Mouse (Mus musculus): ENCODE results near the gene Zfp217. TPM values are rescaled to one million over a fixed set of nuclear protein-coding genes. Genes with fewer than 3 reads are reported as not detected.

Zfp217 gene
- total RNA-seq, 2 experiments from 2014 or later: 9.6 to 13.0 TPM

DNA sequence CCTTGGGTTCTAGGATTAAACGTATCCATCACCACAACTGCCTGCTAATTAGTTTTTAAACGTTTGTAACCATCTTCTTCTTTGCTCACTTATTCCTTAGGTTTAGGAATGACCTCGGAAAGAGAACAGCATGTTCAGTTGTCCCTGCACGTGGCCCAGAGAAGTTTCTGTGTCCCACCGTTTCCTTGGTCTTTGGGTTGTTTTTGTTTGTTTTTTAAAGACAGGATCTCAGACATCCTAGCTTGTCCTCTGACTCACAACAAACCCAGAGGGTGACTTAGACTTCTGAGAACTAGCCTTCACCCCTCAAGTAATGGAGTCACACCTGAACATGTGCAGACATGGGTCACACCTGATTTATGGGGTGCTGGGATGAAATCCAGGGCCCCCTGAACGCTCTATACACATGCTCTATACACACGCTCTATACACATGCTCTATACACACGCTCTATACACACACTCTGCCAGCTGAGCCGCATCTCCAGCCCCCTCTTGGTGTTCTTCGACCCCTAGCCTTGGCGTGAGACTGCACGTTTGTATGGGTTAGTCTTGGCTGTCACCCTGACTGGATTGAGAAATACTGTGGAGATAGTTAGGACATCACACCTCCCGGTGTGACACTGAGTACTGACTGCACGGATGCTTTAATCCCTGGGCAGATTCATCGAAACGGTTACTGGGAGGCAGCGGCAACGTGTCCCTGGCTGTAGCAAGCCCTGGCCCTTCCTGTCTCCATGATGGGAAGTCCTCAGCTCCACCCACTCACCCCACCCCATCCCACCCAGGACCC, 16.0 kb upstream of the Zfp217 start:
- intact Hi-C loops (cut with DNase I): no loop called here

DNA sequence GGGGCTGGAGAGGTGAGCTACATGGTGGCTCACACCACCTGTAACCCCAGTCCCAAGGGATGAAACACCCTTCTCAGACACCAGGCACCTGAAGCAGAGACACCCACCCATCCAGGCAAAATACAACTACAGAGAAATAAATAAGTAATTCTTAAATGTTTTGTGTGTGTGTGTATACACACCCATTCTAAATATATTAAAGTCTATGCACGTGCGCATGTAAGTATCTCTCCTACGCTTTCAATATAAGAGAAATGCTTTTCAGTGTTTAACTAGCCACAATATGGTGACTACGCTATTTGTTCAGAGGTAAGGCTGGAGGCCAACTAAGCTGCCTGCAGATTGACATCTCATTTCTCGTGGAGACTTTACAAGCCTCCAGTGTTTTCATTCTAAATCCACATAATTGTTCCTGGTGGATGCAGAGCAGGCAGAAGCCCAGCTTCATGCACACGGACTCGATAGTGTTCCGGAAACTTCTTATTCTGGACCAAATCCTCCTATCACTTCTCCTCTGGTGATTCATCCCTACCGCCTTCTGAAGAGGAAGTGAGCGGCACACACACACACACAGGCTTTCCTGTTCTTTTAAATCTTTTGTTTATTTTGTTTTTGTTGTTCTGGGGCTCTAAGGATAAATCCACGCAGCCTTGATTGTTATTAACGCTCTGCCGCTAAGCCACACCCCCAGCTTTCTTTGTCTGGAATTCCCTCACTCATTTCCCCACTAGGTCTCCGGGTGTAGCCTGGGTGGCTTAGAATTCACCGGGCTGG, 12.1 kb upstream of the Zfp217 start:
- no peak for DNase-seq (ENCODE audit: low spot score)
- intact Hi-C loops (cut with DNase I): loop anchor here (5.0 kb wide), 1 partner anchor 43 kb away; no protein-coding TSS in a partner anchor

More for the DNA sequence above, 16.0 kb upstream of the Zfp217 start:
- no peak for DNase-seq (ENCODE audit: low spot score)

DNA sequence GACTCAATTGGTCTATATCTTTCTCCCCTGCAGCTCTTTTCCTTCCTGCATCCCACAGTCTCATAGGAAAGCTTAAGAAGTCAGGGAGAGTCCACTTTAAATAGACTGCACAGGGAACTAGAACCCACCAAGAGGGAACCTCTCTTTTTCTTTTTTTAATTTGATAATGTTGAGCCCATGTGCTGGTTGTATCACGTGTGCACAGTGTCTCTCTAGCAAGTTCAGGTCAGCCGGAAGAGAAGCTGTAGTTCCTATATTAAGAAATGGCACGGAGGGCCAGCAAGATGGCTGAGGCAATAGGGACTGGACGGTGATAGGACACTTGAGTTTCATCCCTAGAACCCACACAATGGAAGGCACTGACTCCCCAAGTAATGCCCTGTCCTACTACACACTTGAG, 11.1 kb upstream of the Zfp217 start:
- intact Hi-C loops (cut with DNase I): loop anchor here (5.0 kb wide), 1 partner anchor 42 kb away; no protein-coding TSS in a partner anchor
- DNase-seq (ENCODE audit: low spot score): no peak

DNA sequence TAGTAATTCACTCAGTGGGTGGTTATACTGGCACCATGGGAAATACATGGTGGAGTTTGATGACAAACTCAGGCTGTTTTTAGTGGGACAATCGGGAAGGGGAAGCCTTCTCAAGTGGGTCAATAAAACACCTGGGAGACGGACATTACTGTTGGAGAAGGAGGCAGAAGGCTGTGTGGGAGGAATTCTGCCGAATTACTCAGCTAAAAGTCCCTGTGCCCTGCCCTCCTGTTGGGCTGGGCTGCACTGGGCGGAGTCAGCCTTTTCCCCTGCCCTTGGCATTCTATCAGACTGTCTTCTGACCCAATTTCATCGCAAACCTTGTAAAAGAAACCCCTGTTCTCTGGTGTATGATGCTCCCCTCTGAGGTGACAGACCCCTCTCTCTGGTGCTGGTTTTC, 10.3 kb upstream of the Zfp217 start:
- no peak for DNase-seq (ENCODE audit: low spot score)

DNA sequence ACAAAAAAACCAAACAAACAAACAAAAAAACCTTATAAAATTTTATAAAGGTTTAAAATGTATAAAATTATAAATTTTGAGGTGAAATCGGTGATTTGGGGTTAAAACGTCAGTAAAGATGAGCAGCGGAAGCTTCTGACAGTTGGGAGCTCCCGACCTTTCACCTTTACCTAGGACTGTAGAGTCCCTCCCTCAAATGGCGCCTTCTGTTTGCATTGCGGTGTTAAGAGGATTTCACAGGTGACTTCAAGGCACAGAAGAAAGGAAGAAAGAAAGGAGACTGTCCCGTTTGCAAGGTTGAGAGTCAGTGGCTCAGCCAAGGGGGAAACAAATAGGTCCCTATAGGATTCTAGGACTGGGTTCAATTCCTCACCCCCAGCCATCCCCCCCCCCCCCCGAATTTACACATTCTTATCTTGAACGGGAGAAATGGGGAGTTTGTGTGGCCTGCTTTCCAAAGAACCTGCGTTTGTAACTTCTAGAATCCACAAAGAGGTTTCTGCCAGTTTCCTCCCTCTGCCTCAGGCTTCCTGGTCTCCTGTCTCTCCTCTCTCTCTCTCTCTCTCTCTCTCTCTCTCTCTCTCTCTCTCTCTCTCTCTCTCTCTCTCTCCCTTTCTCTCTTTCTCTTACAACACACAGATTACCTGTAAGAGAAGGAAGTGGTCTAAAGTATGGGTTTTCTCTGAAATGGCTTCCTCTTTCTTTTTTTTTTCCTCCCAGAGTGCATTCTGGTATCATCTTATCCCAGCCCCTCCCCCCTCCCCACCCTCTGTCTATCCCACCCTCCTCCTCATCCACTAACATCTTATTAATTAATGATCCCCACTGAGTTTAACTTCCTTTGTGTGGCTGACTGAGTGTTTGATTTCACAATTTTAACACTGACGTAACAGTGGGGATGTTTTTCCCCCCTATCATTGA, 9.6 kb upstream of the Zfp217 start:
- intact Hi-C loops (cut with DNase I): loop anchor here (5.0 kb wide), 1 partner anchor 40 kb away; no protein-coding TSS in a partner anchor
- no peak for DNase-seq (ENCODE audit: low spot score)

More for the DNA sequence above, 10.3 kb upstream of the Zfp217 start:
- intact Hi-C loops (cut with DNase I): loop anchor here (5.0 kb wide), 1 partner anchor 41 kb away; no protein-coding TSS in a partner anchor

DNA sequence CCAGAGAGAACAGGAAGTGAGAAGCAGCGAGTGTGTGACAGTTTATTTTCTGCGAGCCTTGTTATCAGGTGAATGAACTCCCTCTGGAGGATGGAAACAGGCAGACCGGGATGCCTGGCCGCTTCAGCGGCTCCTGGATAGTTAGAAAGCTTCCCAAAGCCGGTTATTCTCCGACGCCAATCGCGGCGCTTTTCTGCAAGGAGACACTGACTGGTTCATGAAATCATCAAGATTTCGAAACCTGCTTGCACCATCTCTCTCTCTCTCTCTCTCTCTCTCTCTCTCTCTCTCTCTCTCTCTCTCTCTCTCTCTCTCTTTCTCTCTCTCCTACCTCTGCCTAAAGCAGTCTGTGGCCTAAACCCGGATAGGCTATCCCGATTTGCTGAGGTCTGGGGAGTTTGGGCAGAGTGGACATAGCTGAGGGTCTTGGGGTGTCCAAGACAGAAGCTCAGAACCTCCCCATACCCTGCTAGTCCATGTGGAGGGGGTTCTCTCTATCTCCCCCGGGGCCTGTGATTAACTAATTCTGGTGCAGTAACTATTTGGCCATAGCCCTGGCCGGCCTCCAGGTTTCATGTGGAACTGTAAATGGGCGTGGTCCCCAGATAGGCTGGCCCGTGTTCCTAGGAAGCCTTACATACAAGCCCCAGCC, 7.3 kb upstream of the Zfp217 start:
- peak; percentile 58 for DNase-seq (ENCODE audit: low spot score)
- intact Hi-C loops (cut with DNase I): loop anchor here (5.0 kb wide), 1 partner anchor 38 kb away; no protein-coding TSS in a partner anchor

DNA sequence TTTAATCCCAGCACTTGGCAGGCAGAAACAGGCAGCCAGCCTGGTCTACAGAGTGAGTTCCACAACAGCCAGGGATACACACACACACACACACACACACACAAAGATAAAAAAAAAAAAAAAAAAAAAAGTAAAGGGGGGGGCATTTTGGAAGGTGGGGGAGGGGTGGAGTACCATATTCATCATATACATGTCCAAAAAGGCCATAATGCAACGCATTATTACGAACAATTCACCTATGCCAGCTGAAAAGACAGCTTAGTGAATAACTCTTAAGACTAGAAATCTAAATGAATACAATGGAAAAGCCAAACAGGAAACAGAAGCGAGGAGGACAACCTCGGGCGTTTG, 6.8 kb upstream of the Zfp217 start:
- no peak for DNase-seq (ENCODE audit: low spot score)
- intact Hi-C loops (cut with DNase I): loop anchor here (5.0 kb wide), 1 partner anchor 37 kb away; no protein-coding TSS in a partner anchor

DNA sequence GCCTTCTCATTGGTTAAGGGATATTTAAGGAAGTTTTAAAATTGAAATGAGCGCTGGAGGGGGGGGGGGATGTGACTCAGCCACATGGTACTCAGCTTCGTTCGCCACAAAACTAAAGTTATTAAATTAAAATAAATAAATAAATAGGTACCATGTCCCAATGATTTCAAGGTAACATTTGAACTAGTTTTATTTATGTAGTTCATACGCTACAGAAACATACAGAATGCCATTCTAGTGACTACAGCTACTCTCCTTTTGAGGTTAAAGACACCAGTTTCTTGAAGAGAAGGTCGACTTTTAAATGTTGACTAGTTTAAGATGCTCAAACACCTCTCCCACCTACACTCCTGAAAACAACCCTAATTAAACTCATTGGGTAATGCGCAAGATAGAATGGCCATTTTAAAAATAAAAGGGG, 6.4 kb upstream of the Zfp217 start:
- intact Hi-C loops (cut with DNase I): no loop called here
- no peak for DNase-seq (ENCODE audit: low spot score)

DNA sequence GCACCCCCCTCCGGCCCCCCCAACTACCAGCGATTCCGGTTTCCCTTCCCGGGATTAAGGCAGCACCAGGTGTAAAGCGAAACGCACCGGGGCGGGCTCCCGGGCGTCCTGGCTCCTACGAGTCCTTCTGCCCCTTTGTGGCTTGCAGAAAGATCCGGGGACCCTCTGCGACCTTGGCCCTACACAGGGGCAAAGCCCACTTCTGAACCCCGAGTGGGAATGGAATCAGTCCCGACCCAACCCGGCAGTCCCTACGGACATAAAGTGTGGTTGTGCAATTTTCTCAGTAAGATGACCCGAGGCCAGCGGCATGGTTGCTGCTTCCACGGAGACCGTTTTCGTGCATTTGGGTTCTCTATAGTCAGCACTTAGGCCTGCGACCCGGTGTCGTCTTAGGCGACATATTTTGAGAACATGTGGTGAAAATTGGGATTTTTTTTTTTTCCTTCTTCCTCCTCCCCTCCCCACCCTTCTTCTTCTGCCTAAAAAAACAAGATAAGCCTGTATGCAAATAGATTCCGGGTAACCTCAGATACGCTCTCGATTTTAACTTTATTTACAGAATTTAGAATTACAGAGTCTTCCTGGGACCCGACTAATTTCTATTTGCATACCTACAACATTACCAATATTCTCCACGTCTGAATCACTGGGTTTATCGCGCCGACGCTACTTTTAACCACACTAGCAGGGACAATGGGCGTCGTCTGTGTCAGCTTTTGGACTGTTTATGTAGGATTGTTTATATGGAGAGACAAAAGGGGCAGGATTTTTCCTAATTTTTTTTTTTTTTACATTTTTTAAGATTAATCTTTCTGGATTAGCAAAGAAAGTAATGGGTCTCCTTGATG, 5.7 kb upstream of the Zfp217 start:
- peak; percentile 44 for DNase-seq (ENCODE audit: low spot score)
- intact Hi-C loops (cut with DNase I): loop anchor here (2.0 kb wide), 1 partner anchor 65 kb away; no protein-coding TSS in a partner anchor

DNA sequence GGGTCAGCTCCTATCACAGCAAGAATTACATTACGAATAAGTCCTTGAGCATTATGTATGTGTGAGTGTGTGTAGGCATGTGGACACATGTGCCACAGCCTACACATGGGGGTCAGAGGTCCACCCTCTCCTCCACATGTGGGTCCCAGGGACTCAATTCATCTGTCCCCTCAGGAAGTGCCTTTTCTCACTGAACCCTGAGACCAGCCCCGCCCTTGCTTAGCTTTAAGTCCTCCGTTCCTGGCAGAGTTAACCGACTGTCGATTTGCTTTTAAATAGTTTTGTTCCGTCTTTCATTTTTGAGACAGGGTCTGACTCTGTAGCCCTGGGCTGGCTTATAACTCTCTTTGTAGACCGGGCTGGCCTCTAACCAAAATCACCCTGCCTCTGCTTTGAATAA, 5.0 kb upstream of the Zfp217 start:
- no peak for DNase-seq (ENCODE audit: low spot score)

DNA sequence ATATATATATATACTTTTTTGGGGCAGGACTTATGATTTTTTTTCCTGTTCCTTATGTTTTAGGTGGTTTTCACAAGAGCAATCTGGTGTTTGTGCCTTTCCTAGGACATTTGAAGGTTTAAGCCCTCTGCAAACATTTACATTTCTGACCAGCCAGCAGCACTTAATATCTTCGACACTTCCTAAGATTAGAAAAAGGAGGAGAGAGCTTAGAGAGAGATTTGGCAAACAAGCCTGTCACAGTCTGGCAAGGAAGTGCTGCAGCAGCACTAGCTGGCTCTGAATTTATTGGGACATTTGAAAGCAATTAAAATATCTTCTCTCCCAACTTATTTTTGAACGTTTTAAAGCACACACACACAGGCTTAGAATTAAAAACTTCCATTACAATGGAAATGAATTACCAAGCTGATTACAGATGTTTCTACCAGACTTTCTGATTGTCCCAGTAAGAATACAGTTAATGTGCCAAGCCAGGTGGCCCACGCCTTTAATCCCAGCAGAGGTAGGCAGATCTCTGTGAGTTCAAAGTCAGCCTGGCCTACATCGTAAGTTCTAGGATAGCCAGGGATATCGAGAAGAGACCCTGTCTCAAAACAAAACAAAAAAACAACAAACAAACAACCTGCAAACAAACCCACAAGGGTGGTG, 4.3 kb upstream of the Zfp217 start:
- DNase-seq (ENCODE audit: low spot score): no peak
- intact Hi-C loops (cut with DNase I): loop anchor here (1.0 to 2.0 kb wide), 2 partner anchors 22 to 67 kb away; no protein-coding TSS in a partner anchor

More for the DNA sequence above, 5.0 kb upstream of the Zfp217 start:
- intact Hi-C loops (cut with DNase I): loop anchor here (1.0 to 2.0 kb wide), 2 partner anchors 23 to 66 kb away; no protein-coding TSS in a partner anchor

DNA sequence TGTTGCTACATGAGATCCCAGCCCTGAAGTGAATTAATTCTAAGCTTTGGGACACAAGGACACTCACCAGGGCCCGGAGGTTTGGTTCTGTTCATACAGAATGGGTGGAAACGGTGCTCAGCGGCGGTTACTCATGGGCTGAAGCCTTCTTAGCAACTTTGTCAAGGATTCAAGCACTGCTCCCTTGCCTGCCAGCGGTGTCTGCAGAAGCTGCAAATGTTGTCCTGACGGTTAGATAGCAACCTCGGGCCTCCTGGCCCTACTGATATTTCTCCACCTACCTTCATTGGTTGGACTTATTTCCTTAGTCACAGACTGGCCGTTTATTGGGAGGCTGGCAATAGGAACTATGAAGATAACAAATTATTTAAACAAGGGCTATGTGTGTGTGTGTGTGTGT, 3.6 kb upstream of the Zfp217 start:
- no peak for DNase-seq (ENCODE audit: low spot score)
- intact Hi-C loops (cut with DNase I): no loop called here

DNA sequence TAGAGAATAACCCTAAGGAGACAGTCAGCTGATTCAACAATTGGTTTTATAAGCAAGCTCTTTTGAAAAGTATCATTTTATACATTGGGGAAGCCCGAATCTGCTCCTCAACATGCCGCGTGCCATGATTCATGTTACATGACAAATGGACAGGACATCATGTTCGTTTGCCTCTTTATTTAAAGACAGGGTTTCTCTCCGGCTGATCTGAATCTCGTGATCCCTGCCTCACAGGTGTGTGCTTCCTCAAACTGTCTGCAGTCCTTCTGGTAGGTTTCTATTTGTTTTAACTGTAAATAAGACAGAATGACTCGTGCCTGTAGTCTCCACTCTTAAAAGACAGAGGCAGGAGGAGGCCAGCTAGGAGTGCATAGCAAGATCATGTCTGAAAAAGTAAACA, 925 bp upstream of the Zfp217 start:
- DNase-seq (ENCODE audit: low spot score): no peak
- intact Hi-C loops (cut with DNase I): no loop called here

DNA sequence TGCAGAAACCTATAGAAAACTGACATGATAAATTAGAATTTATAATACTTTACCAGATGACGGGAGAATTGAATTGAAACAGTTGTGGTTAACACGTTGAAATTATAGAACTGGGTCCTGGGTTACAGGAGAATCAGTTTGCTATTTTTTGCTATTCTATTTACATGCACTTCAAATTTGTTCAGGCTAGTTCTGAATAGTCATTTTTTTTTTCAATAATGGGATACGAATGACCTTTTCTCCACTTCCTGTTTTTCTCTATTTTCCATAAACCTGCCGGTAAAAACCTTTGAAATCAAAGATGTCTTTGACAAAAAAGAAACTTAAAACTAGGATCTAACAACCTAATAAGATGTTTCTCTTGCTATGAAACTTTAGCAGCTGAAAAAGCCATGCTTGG, 733 bp downstream of the Zfp217 start:
- intact Hi-C loops (cut with DNase I): no loop called here

DNA sequence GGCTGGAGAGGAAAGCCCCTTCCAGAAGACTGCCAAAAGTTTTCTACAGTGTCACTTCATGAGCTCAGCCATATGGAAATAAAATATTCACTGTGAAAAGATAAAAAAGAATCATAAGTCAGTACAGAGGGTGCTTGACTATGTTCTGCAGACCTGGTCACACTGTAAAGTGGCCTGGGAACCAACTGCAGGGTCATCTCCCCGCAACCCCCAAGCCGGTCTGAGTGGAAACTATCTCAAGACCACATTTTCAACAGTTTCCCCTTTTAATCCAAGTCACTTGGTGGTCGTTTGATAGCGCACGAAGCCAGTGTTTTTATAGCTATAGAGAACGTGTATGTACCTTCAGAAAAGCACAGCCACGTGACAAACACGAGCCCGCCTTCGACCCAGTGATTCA, 3.6 kb downstream of the Zfp217 start:
- intact Hi-C loops (cut with DNase I): no loop called here
- DNase-seq (ENCODE audit: low spot score): no peak

More for the DNA sequence above, 733 bp downstream of the Zfp217 start:
- DNase-seq (ENCODE audit: low spot score): no peak

DNA sequence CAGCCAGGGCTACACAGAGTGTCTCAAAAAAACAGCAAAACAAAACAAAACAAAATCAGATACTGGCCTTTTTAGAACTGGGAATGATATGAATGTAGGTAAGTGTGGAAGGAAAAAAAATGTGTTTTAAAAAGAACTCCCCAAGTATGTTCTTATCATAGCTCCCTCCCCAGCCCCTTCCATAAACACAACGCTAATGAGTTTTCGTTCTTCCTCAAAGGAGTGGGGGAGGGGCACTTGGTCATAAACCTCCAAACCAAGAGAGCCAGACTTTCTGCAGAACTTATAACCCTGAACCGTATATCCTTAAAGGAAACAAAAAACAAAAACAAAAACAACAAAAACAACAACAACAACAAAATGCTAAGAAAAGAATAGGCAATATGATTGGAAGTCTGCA, 4.0 kb downstream of the Zfp217 start:
- DNase-seq (ENCODE audit: low spot score): no peak
- intact Hi-C loops (cut with DNase I): no loop called here

DNA sequence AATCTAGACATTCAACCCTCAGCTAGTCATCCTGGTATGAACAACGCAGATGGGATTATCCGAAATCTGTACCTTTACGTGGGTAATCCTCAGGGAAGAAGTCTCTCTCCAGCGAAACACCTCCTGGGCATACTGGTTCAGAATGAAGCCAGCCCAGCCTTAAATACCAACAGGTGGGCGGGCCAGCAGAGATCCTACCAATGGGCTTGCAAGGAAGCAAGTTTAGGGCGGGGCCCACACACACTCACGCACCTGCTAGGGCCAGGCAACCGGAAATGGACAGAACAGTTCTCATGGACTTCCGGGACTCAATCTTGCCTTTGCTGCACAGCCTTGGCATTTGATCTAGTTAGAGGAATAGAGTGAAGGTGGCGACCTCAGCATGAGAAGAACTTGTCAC, 5.4 kb downstream of the Zfp217 start:
- intact Hi-C loops (cut with DNase I): no loop called here

DNA sequence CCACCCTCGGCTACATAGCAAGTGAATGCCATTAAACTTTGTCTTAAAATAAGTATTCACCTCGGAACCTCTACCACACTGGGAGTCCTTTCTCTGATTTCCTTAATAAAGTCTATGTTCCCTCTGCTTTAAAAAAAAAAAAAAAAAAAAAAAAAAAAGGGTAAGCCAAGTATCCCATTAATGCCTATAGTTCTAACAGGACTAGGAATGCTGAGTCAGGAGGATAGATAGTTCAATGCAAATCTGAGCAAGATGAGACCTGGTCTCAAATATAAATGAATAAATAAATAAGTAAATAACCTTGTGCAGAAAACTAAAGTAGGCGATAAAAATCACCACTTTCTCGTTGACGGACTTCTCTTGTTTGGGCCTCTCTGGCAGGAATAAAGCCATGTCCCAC, 6.4 kb downstream of the Zfp217 start:
- intact Hi-C loops (cut with DNase I): no loop called here
- DNase-seq (ENCODE audit: low spot score): no peak

More for the DNA sequence above, 5.4 kb downstream of the Zfp217 start:
- DNase-seq (ENCODE audit: low spot score): no peak
